Mouse (Mus musculus) bone marrow macrophage, adult 2 months (primary cell): ENCODE measurements around the gene St3gal6. TPM values are rescaled to one million over a fixed set of nuclear protein-coding genes. Genes with fewer than 3 reads are reported as not detected.

Source experiments
- H3K27ac ChIP-seq: 2 replicates; pipeline ENCODE4 v1.5.1; 2012; ENCODE audit warnings: low read depth, low read length; ENCODE audit not compliant: insufficient read depth
- H3K4me1 ChIP-seq: 2 replicates; pipeline ENCODE4 v1.6.1; 2012; ENCODE audit warnings: low read length; ENCODE audit not compliant: control insufficient read depth, insufficient read depth
- H3K4me3 ChIP-seq: 2 replicates; pipeline ENCODE4 v1.5.1; 2012; ENCODE audit warnings: mild to moderate bottlenecking, low read length, moderate library complexity; ENCODE audit not compliant: insufficient read depth
- CTCF ChIP-seq: IDR thresholded peaks from 2 replicates; pipeline ENCODE4 v1.5.1; 2012; ENCODE audit warnings: low read depth, mild to moderate bottlenecking, low read length, moderate library complexity
- POLR2A ChIP-seq: IDR thresholded peaks from 2 replicates; pipeline ENCODE4 v1.6.1; 2012; ENCODE audit warnings: mild to moderate bottlenecking, low read depth, low read length, borderline replicate concordance
- polyA plus RNA-seq: library from polyadenylated mRNA; stranded (reverse); fragments of >200 nt; gene quantifications from 2 replicates; pipeline ENCODE4 v1.2.4, GENCODE M21; 2012; ENCODE audit not compliant: missing spikeins, insufficient read depth, insufficient read length

The St3gal6 gene
- polyA plus RNA-seq, 1 experiment: 8.5 TPM

- TF ChIP-seq POLR2A (no peak), CTCF (no peak)
- Histone ChIP-seq H3K4me1 (no peaks in the 10 kb centered on the region), H3K4me3 (no peak overlapping the region)
Measured at GRCm38 (mm10) chr16:58450648-58451047, 73.4 kb downstream of the St3gal6 start.

DNA sequence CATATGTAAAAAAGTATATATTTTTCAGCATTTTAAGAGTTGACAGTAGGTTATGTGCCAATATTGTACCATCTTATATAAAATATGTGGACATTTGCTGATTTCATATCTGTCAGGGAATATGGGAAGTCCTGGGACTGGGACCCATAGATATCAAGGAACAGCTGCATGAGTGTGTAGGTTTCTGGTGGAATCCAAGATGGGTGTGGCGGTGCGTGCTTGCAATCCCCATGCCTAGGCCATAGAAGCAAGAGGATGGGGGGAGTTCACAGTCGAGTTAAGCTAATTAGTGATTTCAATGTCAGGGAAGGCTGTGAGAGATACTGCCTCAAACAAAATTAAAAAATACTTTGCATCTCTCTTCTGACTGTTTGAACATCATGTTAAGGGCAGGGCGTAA, 75.0 kb downstream of the St3gal6 start:
- no peak overlapping the region for H3K27ac ChIP-seq
- H3K4me3 ChIP-seq: no peak overlapping the region
- H3K4me1 ChIP-seq: no peaks in the 10 kb centered on the region
- no peak for TF ChIP-seq POLR2A
- TF ChIP-seq CTCF: no peak

More at GRCm38 (mm10) chr16:58450648-58451047, 73.4 kb downstream of the St3gal6 start:
- no peak overlapping the region for H3K27ac ChIP-seq

DNA sequence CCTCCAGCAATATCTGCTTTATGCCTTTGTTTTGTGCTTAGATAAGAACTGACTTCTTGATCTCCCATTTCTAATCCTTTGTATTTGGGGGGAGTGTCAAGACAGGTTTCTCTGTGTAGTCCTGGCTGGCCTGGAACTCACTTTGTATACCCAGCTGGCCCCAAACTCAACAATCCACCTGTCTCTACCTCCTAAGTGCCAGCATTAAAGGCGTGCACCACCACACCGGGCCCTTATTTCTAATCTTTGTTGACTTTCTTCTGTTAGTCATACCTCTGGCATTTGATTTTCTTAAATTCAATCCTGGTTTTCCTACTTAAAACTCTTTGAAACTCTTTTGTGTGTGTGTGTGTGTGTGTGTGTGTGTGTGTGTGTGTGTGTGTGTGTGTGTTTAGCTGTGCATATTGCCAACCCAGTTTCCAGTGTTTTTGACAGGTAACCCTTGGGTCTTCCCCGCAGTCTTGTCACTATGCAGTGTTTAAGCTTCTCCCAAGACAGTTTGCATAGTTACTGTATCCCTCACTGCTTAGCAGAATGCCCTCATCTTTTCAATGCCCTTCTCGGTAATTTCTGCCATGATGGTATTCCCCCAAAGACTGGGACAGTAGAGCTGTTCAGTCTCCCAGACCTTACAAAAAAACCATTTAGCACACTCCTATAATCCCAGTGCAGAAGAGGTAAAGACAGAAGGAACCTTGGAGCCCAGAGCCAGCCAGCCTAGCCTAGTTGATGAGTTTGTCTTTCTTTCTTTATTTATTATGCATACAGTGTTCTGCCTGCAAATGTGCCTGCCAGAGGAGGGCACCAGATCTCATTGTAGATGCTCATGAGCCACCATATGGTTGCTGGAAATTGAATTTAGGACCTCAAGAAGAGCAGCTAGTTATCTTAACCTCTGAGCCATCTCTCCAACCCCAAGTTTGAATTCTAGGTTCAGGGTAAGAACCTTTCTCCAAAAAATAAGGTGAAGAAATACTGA, 77.5 kb downstream of the St3gal6 start:
- TF ChIP-seq POLR2A (no peak), CTCF (no peak)

GRCm38 (mm10) chr16:58444735-58445134, 79.3 kb downstream of the St3gal6 start:
- Histone ChIP-seq H3K4me1 (no peaks in the 10 kb centered on the region), H3K4me3 (no peak overlapping the region), H3K27ac (no peak overlapping the region)
- TF ChIP-seq POLR2A (no peak), CTCF (no peak)

More for the DNA sequence above, 77.5 kb downstream of the St3gal6 start:
- Histone ChIP-seq H3K4me1 (no peaks in the 10 kb centered on the region), H3K27ac (no peak overlapping the region), H3K4me3 (no peak overlapping the region)

DNA sequence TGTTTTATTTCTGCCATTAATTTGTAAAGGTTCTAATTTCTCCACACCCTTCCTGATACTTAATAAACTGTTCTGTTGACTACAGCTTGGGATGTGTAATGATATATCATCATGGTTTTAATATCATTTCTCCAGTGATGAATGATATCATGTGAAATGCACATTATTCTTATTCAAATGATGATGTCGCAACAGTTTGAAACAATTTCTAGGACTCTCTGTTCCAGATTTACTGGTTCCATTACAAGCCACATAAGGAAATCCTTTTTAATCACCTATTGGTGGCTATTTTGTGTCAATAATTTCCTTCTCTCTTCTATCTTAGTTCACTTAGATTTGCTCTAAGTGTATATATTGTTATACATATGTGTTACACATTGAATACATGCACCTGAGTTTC, 91.7 kb downstream of the St3gal6 start:
- Histone ChIP-seq H3K27ac (no peak overlapping the region), H3K4me3 (no peak overlapping the region), H3K4me1 (no peaks in the 10 kb centered on the region)
- TF ChIP-seq POLR2A (no peak), CTCF (no peak)

- H3K4me1 ChIP-seq: no peaks in the 10 kb centered on the region
- TF ChIP-seq CTCF: no peak
- TF ChIP-seq POLR2A: no peak
- no peak overlapping the region for H3K4me3 ChIP-seq
- no peak overlapping the region for H3K27ac ChIP-seq
Measured at GRCm38 (mm10) chr16:58430246-58430645, 93.8 kb downstream of the St3gal6 start.

DNA sequence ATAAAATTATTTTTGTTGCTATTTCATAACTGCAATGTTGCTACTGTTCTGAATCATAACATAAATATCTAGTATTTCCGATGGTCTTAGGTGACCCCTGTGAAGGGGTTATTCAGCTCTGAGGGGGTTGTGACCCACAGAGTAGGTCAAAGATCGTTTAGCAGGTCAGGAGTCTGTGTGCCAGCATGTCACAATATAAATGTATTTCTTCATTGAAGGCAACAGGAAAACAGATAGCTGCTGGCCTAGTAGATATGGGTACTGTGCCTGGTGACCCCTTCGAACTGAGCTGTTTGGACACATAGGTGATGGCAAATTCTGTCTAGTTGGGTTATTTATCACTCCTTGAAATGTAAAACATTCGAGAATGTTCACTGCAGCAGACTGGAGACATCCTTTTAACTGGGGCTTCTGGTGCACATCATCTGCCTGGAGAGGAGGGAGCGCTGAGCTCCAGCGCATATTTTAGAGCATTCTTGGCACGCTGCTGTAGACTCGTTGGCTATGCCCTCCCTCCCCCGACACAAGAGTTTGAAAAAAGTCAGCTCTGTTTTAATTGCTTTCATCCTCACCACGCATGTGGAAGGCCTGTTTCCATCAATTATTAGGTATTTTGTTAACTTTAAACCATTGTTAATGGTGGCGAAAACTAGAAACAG, 102.2 kb downstream of the St3gal6 start:
- Histone ChIP-seq H3K27ac (no peak overlapping the region), H3K4me1 (no peaks in the 10 kb centered on the region), H3K4me3 (no peak overlapping the region)
- TF ChIP-seq CTCF (no peak), POLR2A (no peak)

Other genes with a start within 250 kb of the St3gal6 start
- 3.5 and 3.6 TPM in 2 replicates for gene Dcbld2, start 115.8 kb downstream of the St3gal6 start, polyA plus RNA-seq
- gene Gm813, start 92.7 kb upstream of the St3gal6 start, polyA plus RNA-seq: not detected in 2 replicates
- gene E330017A01Rik, start 114.5 kb upstream of the St3gal6 start, polyA plus RNA-seq: not detected in 2 replicates
- gene Cpox, start 146.0 kb upstream of the St3gal6 start, polyA plus RNA-seq: 14.9 and 17.2 TPM in 2 replicates
- gene Gpr15, start 194.8 kb upstream of the St3gal6 start, polyA plus RNA-seq: not detected in 2 replicates
- gene Cldnd1, start 203.7 kb upstream of the St3gal6 start, polyA plus RNA-seq: 19.7 and 24.0 TPM in 2 replicates
- not detected in 2 replicates for gene Olfr172, start 238.9 kb upstream of the St3gal6 start, polyA plus RNA-seq